Mouse (Mus musculus): Measurements from ENCODE around the gene Tbc1d19. TPM values are rescaled to one million over a fixed set of nuclear protein-coding genes. Genes with fewer than 3 reads are reported as not detected.

Gene Tbc1d19
- polyA plus RNA-seq, 1 experiment from 2014 or later: 33.7 TPM

GRCm38 (mm10) chr5:53880724-53881123 lies 71.3 kb downstream of the Tbc1d19 start:
- Histone ChIP-seq H3K4me3 (ENCODE audit: low read length) (no peak overlapping the region), H3K27me3 (ENCODE audit: control insufficient read depth, insufficient read depth, low read length) (no peaks in the 10 kb centered on the region), H3K9me3 (replicated peaks; ENCODE audit: control insufficient read depth, low read length) (no peaks in the 10 kb centered on the region), H3K27ac (ENCODE audit: low read length) (peak overlapping the region; percentile 49), H3K4me1 (ENCODE audit: control insufficient read depth, insufficient read depth, low read length) (peaks cover 13% of the 10 kb centered on the region), H3K36me3 (ENCODE audit: control insufficient read depth, insufficient read depth) (no peaks in the 10 kb centered on the region; the same call in 1 of the 2 replicates), H3K9ac (ENCODE audit: low read length) (no peak overlapping the region), H3K4me2 (ENCODE audit: low read depth, low read length) (no peak overlapping the region)
- no peak for ATAC-seq (replicated peaks; ENCODE audit: extremely low read depth, insufficient read depth, low FRiP score)
- WGBS: 46% methylated on average over 4 of the region's 4 CpGs

- Histone ChIP-seq H3K4me1 (ENCODE audit: control insufficient read depth, insufficient read depth, low read length) (peaks cover 13% of the 10 kb centered on the region), H3K9ac (ENCODE audit: low read length) (no peak overlapping the region), H3K27ac (ENCODE audit: low read length) (peak overlapping the region; percentile 46), H3K4me3 (ENCODE audit: low read length) (no peak overlapping the region), H3K36me3 (ENCODE audit: control insufficient read depth, insufficient read depth) (no peaks in the 10 kb centered on the region; the same call in 1 of the 2 replicates), H3K9me3 (replicated peaks; ENCODE audit: control insufficient read depth, low read length) (no peaks in the 10 kb centered on the region), H3K27me3 (ENCODE audit: control insufficient read depth, insufficient read depth, low read length) (no peaks in the 10 kb centered on the region), H3K4me2 (ENCODE audit: low read depth, low read length) (no peak overlapping the region)
- WGBS: 31% methylated on average over 4 of the region's 4 CpGs
- ATAC-seq (replicated peaks; ENCODE audit: extremely low read depth, insufficient read depth, low FRiP score): peak; percentile 63
Observed at GRCm38 (mm10) chr5:53881381-53881990, 72.1 kb downstream of the Tbc1d19 start.

GRCm38 (mm10) chr5:53901406-53901805 lies 92.0 kb downstream of the Tbc1d19 start:
- 41% methylated on average over 9 of the region's 9 CpGs for WGBS
- Histone ChIP-seq H3K27me3 (ENCODE audit: control insufficient read depth, insufficient read depth, low read length) (no peaks in the 10 kb centered on the region), H3K4me2 (ENCODE audit: low read depth, low read length) (no peak overlapping the region)

DNA sequence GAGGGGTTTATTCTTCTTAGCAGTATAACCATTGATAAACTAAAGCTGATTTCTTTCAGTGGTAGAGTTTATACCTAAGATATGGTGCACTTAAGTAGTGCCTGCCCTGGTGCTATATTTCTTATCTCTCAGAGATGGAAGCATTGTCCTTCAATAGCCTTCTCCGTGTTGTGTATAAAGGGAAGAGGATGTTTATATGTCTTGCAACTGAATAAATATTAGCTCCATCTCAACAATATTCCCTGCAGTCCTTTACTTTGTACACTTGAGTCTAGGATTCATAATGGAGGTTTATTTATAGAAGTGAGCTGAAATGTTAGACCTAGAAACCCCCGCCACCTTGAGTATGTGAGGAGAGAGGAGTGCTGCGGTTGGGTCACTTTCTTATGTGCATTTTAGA lies 93.4 kb downstream of the Tbc1d19 start:
- H3K9me3 ChIP-seq (replicated peaks; ENCODE audit: control insufficient read depth, low read length): no peaks in the 10 kb centered on the region
- peaks cover 8% of the 10 kb centered on the region for H3K36me3 ChIP-seq (ENCODE audit: control insufficient read depth, insufficient read depth)
- no peak overlapping the region for H3K4me3 ChIP-seq (ENCODE audit: low read length)
- 59% methylated on average over 3 of the region's 3 CpGs for WGBS
- no peak overlapping the region for H3K27ac ChIP-seq (ENCODE audit: low read length)
- no peaks in the 10 kb centered on the region for H3K27me3 ChIP-seq (ENCODE audit: control insufficient read depth, insufficient read depth, low read length)
- ATAC-seq (replicated peaks; ENCODE audit: extremely low read depth, insufficient read depth, low FRiP score): no peak
- no peaks in the 10 kb centered on the region for H3K4me1 ChIP-seq (ENCODE audit: control insufficient read depth, insufficient read depth, low read length)
- H3K4me2 ChIP-seq (ENCODE audit: low read depth, low read length): no peak overlapping the region
- H3K9ac ChIP-seq (ENCODE audit: low read length): no peak overlapping the region

More at GRCm38 (mm10) chr5:53901406-53901805, 92.0 kb downstream of the Tbc1d19 start:
- Histone ChIP-seq H3K9me3 (replicated peaks; ENCODE audit: control insufficient read depth, low read length) (no peaks in the 10 kb centered on the region), H3K4me3 (ENCODE audit: low read length) (no peak overlapping the region), H3K9ac (ENCODE audit: low read length) (no peak overlapping the region), H3K27ac (ENCODE audit: low read length) (no peak overlapping the region), H3K4me1 (ENCODE audit: control insufficient read depth, insufficient read depth, low read length) (no peaks in the 10 kb centered on the region), H3K36me3 (ENCODE audit: control insufficient read depth, insufficient read depth) (peaks cover 11% of the 10 kb centered on the region)
- 0 out of 2 replicates have a peak, but pooled peaks have one; percentile 18 for ATAC-seq (replicated peaks; ENCODE audit: extremely low read depth, insufficient read depth, low FRiP score)

DNA sequence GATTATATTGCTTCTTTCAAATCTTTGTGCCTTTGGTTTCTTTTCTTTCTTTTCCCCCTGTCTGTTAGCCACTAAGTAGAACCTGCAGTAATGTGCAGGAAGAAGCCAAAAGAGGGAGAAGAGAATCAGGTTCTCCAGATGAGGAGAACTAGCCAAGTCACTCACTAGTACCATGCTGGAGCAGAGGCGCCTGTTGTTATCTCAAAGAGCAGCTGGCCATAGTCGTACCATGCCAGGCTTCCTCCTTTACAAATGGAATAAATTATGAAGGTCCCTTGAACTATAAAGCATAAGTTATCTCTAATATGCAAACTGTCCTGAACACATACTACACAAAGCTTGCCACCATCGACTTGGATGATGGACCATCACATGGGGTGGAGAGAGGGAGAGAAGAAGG lies 99.8 kb downstream of the Tbc1d19 start:
- Histone ChIP-seq H3K27me3 (ENCODE audit: control insufficient read depth, insufficient read depth, low read length) (no peaks in the 10 kb centered on the region), H3K4me3 (ENCODE audit: low read length) (no peak overlapping the region), H3K4me1 (ENCODE audit: control insufficient read depth, insufficient read depth, low read length) (no peaks in the 10 kb centered on the region), H3K36me3 (ENCODE audit: control insufficient read depth, insufficient read depth) (peaks cover 7% of the 10 kb centered on the region; the same call in 1 of the 2 replicates), H3K9ac (ENCODE audit: low read length) (no peak overlapping the region), H3K9me3 (replicated peaks; ENCODE audit: control insufficient read depth, low read length) (peaks cover 2% of the 10 kb centered on the region; the same call in 1 of the 2 replicates), H3K4me2 (ENCODE audit: low read depth, low read length) (no peak overlapping the region), H3K27ac (ENCODE audit: low read length) (no peak overlapping the region)
- 86% methylated on average over 3 of the region's 3 CpGs for WGBS
- no peak for ATAC-seq (replicated peaks; ENCODE audit: extremely low read depth, insufficient read depth, low FRiP score)

GRCm38 (mm10) chr5:53920416-53920815 lies 111.0 kb downstream of the Tbc1d19 start:
- no peaks in the 10 kb centered on the region for H3K27me3 ChIP-seq (ENCODE audit: control insufficient read depth, insufficient read depth, low read length)
- 93% methylated on average over 2 of the region's 2 CpGs for WGBS
- H3K36me3 ChIP-seq (ENCODE audit: control insufficient read depth, insufficient read depth): 0 out of 2 replicates have a peak, but pooled peaks cover 3% of the 10 kb centered on the region
- no peak overlapping the region for H3K4me3 ChIP-seq (ENCODE audit: low read length)
- peaks cover 3% of the 10 kb centered on the region; the same call in 1 of the 2 replicates for H3K9me3 ChIP-seq (replicated peaks; ENCODE audit: control insufficient read depth, low read length)
- no peak overlapping the region for H3K4me2 ChIP-seq (ENCODE audit: low read depth, low read length)
- ATAC-seq (replicated peaks; ENCODE audit: extremely low read depth, insufficient read depth, low FRiP score): no peak
- no peak overlapping the region for H3K9ac ChIP-seq (ENCODE audit: low read length)
- 0 out of 2 replicates have a peak, but pooled peaks cover 2% of the 10 kb centered on the region for H3K4me1 ChIP-seq (ENCODE audit: control insufficient read depth, insufficient read depth, low read length)
- no peak overlapping the region for H3K27ac ChIP-seq (ENCODE audit: low read length)

- H3K36me3 ChIP-seq (ENCODE audit: control insufficient read depth, insufficient read depth): 0 out of 2 replicates have a peak, but pooled peaks cover 3% of the 10 kb centered on the region
- no peak overlapping the region for H3K4me2 ChIP-seq (ENCODE audit: low read depth, low read length)
- 62% methylated on average over 10 of the region's 10 CpGs for WGBS
- ATAC-seq (replicated peaks; ENCODE audit: extremely low read depth, insufficient read depth, low FRiP score): no peak
- peaks cover 3% of the 10 kb centered on the region; the same call in 1 of the 2 replicates for H3K9me3 ChIP-seq (replicated peaks; ENCODE audit: control insufficient read depth, low read length)
- H3K4me1 ChIP-seq (ENCODE audit: control insufficient read depth, insufficient read depth, low read length): peaks cover 12% of the 10 kb centered on the region
- H3K27me3 ChIP-seq (ENCODE audit: control insufficient read depth, insufficient read depth, low read length): no peaks in the 10 kb centered on the region
- no peak overlapping the region for H3K9ac ChIP-seq (ENCODE audit: low read length)
- H3K27ac ChIP-seq (ENCODE audit: low read length): no peak overlapping the region
- no peak overlapping the region for H3K4me3 ChIP-seq (ENCODE audit: low read length)
Observed at GRCm38 (mm10) chr5:53922149-53922904, 112.9 kb downstream of the Tbc1d19 start.

- Histone ChIP-seq H3K4me3 (ENCODE audit: low read length) (no peak overlapping the region), H3K9me3 (replicated peaks; ENCODE audit: control insufficient read depth, low read length) (peaks cover 3% of the 10 kb centered on the region; the same call in 1 of the 2 replicates), H3K4me1 (ENCODE audit: control insufficient read depth, insufficient read depth, low read length) (peaks cover 12% of the 10 kb centered on the region), H3K4me2 (ENCODE audit: low read depth, low read length) (no peak overlapping the region), H3K36me3 (ENCODE audit: control insufficient read depth, insufficient read depth) (0 out of 2 replicates have a peak, but pooled peaks cover 3% of the 10 kb centered on the region), H3K27me3 (ENCODE audit: control insufficient read depth, insufficient read depth, low read length) (no peaks in the 10 kb centered on the region), H3K27ac (ENCODE audit: low read length) (no peak overlapping the region), H3K9ac (ENCODE audit: low read length) (no peak overlapping the region)
- 67% methylated on average over 4 of the region's 4 CpGs for WGBS
- no peak for ATAC-seq (replicated peaks; ENCODE audit: extremely low read depth, insufficient read depth, low FRiP score)
Observed at GRCm38 (mm10) chr5:53924005-53924404, 114.6 kb downstream of the Tbc1d19 start.

Measured in heart, embryonic 16.5 days (tissue).